Mouse (Mus musculus) embryonic facial prominence, embryonic 15.5 days (tissue): ENCODE data around the gene Plxnd1. TPM values are rescaled to one million over a fixed set of nuclear protein-coding genes. Genes with fewer than 3 reads are reported as not detected.

Experiments
- polyA plus RNA-seq: library from polyadenylated mRNA; unstranded; fragments of >200 nt; fragmentation: Nextera tagmentation; extraction: Ambion mirVana; gene quantifications from 2 replicates; pipeline ENCODE4 v1.2.1, GENCODE M21; 2015

Gene Plxnd1
- polyA plus RNA-seq, 1 experiment from 2014 or later = 29.4 TPM

Other genes with a start within 250 kb of the Plxnd1 start
- gene Tmem40, start 232.6 kb downstream of the Plxnd1 start, polyA plus RNA-seq = 23.9 and 28.9 TPM in 2 replicates
- gene Cand2, start 220.5 kb downstream of the Plxnd1 start, polyA plus RNA-seq = 33.6 and 33.7 TPM in 2 replicates
- gene Rpl32, start 186.3 kb downstream of the Plxnd1 start, polyA plus RNA-seq = 2,086 and 2,192 TPM in 2 replicates
- gene Efcab12, start 156.6 kb downstream of the Plxnd1 start, polyA plus RNA-seq = 1.1 and 1.9 TPM in 2 replicates
- 18.4 and 18.5 TPM in 2 replicates for gene Mbd4, start 141.6 kb downstream of the Plxnd1 start, polyA plus RNA-seq
- 23.2 and 25.0 TPM in 2 replicates for gene Ift122, start 141.5 kb downstream of the Plxnd1 start, polyA plus RNA-seq
- 0.12 and 0.53 TPM in 2 replicates for gene Rho, start 63.3 kb downstream of the Plxnd1 start, polyA plus RNA-seq
- gene H1foo, start 50.1 kb downstream of the Plxnd1 start, polyA plus RNA-seq = not detected in 2 replicates
- gene Tmcc1, start 198.5 kb upstream of the Plxnd1 start, polyA plus RNA-seq = 13.6 and 16.9 TPM in 2 replicates
- 47.0 and 47.1 TPM in 2 replicates for gene Washc2, start 213.0 kb upstream of the Plxnd1 start, polyA plus RNA-seq